Mouse (Mus musculus): ENCODE measurements around the gene Clcn2. TPM values are rescaled to one million over a fixed set of nuclear protein-coding genes. Genes with fewer than 3 reads are reported as not detected.

Clcn2 gene
- polyA plus RNA-seq, 1 experiment from 2014 or later = 32.1 TPM

DNA sequence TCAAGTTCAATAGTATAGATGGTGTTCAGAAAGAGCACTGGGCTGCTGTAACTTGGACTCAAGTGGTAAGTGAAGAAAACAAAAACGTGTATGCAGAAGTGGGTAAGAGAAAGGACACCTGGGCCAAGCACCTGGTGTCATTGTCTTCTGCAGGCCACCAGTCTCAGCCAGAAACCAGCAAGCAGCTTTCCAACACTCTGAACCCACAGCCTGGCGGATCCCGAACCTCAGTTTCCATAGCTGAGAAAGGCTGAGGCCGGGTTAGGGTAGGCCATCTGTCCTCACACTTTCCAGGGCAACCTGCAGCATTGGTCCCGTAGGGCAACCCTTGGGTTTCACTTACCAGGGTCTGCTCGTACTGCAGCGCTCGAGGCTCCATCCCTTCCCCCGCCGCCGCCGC lies 2.0 kb downstream of the Clcn2 start:
- no peaks in the 10 kb centered on the region for H3K9me3 ChIP-seq (ENCODE audit: control insufficient read depth, low read length)
- H3K36me3 ChIP-seq (replicated peaks; ENCODE audit: control insufficient read depth, insufficient read depth) = peaks cover 40% of the 10 kb centered on the region
- H3K4me1 ChIP-seq (replicated peaks; ENCODE audit: control insufficient read depth, insufficient read depth, low read length) = peaks cover 36% of the 10 kb centered on the region
- ATAC-seq (ENCODE audit: low FRiP score) = no peak; the same call in 1 of the 2 replicates
- under 1% methylated on average over 12 of the region's 12 CpGs for WGBS
- peak overlapping the region; percentile 72 for H3K9ac ChIP-seq
- H3K4me3 ChIP-seq (replicated peaks; ENCODE audit: low read length) = peak overlapping the region; percentile 52
- no peak for DNase-seq (ENCODE audit: low spot score)
- H3K27me3 ChIP-seq (ENCODE audit: control insufficient read depth, insufficient read depth, low read length) = no peaks in the 10 kb centered on the region
- H3K27ac ChIP-seq = peak overlapping the region; percentile 88
- H3K4me2 ChIP-seq (replicated peaks) = peak overlapping the region; percentile 92

DNA sequence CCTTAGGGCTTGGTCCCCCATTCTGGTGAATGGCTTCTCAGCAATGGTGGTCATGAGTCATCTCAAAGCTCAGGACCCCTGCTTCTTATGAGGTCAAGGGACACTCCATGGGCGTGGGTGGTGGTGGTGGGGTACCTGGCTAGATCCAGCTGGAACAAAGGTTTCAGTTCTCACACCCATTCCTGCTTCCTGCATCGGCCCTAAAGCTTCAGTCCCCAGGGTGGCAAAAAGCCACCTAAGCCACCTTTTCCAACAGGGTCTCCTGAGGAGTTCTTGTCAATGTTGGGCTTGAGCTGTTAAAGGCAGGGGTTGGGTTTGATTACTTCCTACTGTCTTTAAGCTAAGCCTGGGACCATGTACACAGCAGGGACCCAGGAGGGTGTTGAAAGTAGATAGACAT lies 2.4 kb downstream of the Clcn2 start:
- Histone ChIP-seq H3K4me3 (replicated peaks; ENCODE audit: low read length) (peak overlapping the region; percentile 52), H3K27me3 (ENCODE audit: control insufficient read depth, insufficient read depth, low read length) (no peaks in the 10 kb centered on the region), H3K36me3 (replicated peaks; ENCODE audit: control insufficient read depth, insufficient read depth) (peaks cover 39% of the 10 kb centered on the region), H3K4me1 (replicated peaks; ENCODE audit: control insufficient read depth, insufficient read depth, low read length) (peaks cover 36% of the 10 kb centered on the region), H3K4me2 (replicated peaks) (peak overlapping the region; percentile 92), H3K9ac (peak overlapping the region; percentile 72), H3K27ac (no peak overlapping the region), H3K9me3 (ENCODE audit: control insufficient read depth, low read length) (no peaks in the 10 kb centered on the region)
- WGBS = 61% methylated on average over 2 of the region's 2 CpGs
- ATAC-seq (ENCODE audit: low FRiP score) = no peak
- DNase-seq (ENCODE audit: low spot score) = no peak

DNA sequence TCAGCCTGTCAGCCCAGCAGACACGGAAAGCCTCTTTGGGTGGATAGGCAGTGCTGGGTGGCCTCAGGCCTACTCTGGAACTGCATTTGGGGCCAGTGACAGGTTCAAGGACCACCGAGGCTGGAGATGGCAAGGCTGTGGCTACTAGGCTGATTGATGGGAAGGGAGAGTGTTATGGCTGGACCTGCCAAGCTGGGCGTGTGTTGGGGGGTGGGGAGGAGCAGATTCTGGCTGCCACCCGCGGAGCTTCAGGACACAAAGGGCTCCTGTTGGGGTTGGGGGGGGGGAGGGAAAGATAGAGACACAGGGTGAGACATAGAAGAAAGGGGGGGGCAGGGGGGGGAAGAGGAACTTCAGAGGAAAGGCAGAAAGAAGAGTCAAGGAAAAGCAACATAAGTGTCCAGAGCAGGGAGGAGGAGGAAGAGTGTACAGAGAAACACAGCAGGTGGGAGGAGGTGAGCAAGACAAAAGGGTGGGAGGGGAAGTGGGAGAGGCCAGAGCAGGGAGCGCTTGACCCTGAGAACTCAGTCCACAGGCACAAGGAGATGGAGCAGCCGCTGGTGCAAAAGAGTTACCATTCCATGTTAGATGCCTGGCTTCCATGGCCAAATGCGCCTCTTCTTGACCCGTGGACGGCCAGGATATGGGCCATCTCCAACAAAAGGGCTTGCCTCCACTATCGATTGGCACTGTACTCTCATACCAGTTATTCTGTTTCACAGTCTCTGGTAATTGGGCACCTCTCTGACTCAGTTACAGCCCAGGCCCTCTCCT lies 3.1 kb downstream of the Clcn2 start:
- peak overlapping the region; percentile 92 for H3K4me2 ChIP-seq (replicated peaks)
- H3K4me1 ChIP-seq (replicated peaks; ENCODE audit: control insufficient read depth, insufficient read depth, low read length) = peaks cover 36% of the 10 kb centered on the region
- H3K4me3 ChIP-seq (replicated peaks; ENCODE audit: low read length) = peak overlapping the region; percentile 52
- ATAC-seq (ENCODE audit: low FRiP score) (no peak), DNase-seq (ENCODE audit: low spot score) (no peak)
- WGBS = 24% methylated on average over 11 of the region's 11 CpGs
- H3K9me3 ChIP-seq (ENCODE audit: control insufficient read depth, low read length) = no peaks in the 10 kb centered on the region
- H3K36me3 ChIP-seq (replicated peaks; ENCODE audit: control insufficient read depth, insufficient read depth) = peaks cover 39% of the 10 kb centered on the region
- H3K27me3 ChIP-seq (ENCODE audit: control insufficient read depth, insufficient read depth, low read length) = no peaks in the 10 kb centered on the region
- H3K9ac ChIP-seq = peak overlapping the region; percentile 72
- H3K27ac ChIP-seq = no peak overlapping the region

DNA sequence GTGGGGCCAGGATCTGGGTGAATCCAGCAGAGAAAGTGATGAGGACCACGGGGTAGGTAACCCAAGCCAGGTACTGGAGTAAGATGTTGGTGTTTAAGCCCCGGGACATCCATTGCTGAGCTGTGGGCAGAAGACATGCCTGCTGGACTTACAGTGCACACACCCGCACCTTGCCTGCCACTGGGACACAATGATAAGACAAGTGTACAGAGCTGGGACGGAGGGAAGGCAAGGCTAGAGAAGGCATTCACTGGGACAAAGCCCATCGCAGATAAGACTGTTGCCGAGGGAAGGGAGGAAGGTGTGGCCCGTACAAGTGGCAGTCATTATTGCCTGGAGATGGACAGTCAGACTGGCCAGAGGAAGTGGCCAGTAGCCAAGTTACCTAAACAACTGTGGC lies 4.7 kb downstream of the Clcn2 start:
- DNase-seq (ENCODE audit: low spot score) (no peak), ATAC-seq (ENCODE audit: low FRiP score) (no peak)
- H3K9ac ChIP-seq = no peak overlapping the region
- no peak overlapping the region for H3K4me3 ChIP-seq (replicated peaks; ENCODE audit: low read length)
- no peaks in the 10 kb centered on the region for H3K9me3 ChIP-seq (ENCODE audit: control insufficient read depth, low read length)
- H3K27me3 ChIP-seq (ENCODE audit: control insufficient read depth, insufficient read depth, low read length) = no peaks in the 10 kb centered on the region
- H3K27ac ChIP-seq = no peak overlapping the region
- H3K4me2 ChIP-seq (replicated peaks) = no peak overlapping the region
- 93% methylated on average over 7 of the region's 7 CpGs for WGBS
- H3K4me1 ChIP-seq (replicated peaks; ENCODE audit: control insufficient read depth, insufficient read depth, low read length) = peaks cover 28% of the 10 kb centered on the region
- peaks cover 51% of the 10 kb centered on the region for H3K36me3 ChIP-seq (replicated peaks; ENCODE audit: control insufficient read depth, insufficient read depth)

DNA sequence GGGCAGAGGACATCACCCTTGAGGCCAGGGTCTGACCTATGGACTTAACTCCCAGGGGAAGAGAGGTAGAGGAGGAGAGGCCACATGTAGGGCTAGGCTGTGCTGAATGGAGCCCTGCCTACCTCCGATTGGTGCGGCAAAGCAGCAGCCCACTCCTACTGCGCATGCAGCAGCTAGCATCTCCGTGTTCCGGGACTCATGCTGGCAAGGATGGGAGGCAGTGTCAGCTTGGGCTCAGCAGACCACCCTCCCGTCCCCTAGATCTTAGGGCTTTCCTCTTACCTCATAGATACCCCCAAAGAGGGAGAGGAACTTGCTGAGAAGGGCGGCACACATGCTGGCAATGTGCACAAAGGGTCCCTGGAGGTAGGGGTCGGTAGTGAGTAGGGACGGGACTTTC lies 5.4 kb downstream of the Clcn2 start:
- peaks cover 28% of the 10 kb centered on the region for H3K4me1 ChIP-seq (replicated peaks; ENCODE audit: control insufficient read depth, insufficient read depth, low read length)
- H3K9me3 ChIP-seq (ENCODE audit: control insufficient read depth, low read length) = no peaks in the 10 kb centered on the region
- peaks cover 57% of the 10 kb centered on the region for H3K36me3 ChIP-seq (replicated peaks; ENCODE audit: control insufficient read depth, insufficient read depth)
- DNase-seq (ENCODE audit: low spot score) = no peak
- no peaks in the 10 kb centered on the region for H3K27me3 ChIP-seq (ENCODE audit: control insufficient read depth, insufficient read depth, low read length)
- 70% methylated on average over 9 of the region's 9 CpGs for WGBS
- no peak overlapping the region for H3K27ac ChIP-seq
- H3K4me3 ChIP-seq (replicated peaks; ENCODE audit: low read length) = no peak overlapping the region
- no peak for ATAC-seq (ENCODE audit: low FRiP score)
- no peak overlapping the region for H3K9ac ChIP-seq
- H3K4me2 ChIP-seq (replicated peaks) = no peak overlapping the region

DNA sequence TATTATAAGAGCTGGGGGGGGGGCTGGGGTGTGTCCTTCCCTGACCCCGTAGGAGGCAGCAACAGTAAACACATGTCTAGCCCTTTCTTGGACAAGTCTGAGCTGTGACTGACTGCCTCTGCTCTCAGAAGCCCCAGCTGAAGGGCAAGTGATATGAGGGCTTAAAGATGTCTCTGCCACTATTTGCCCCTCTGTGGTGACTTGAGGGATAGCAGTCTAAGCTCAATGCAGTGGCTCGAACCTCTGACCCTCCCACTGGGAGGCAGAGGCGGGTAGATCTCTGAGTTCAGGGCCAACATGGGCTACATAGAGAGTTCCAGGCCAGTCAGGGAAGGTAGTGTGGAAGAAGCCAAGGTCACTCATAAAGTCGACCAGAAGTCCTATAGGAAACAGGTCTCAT lies 6.7 kb downstream of the Clcn2 start:
- Histone ChIP-seq H3K9me3 (ENCODE audit: control insufficient read depth, low read length) (no peaks in the 10 kb centered on the region), H3K27ac (no peak overlapping the region), H3K4me3 (replicated peaks; ENCODE audit: low read length) (no peak overlapping the region), H3K4me2 (replicated peaks) (no peak overlapping the region), H3K27me3 (ENCODE audit: control insufficient read depth, insufficient read depth, low read length) (no peaks in the 10 kb centered on the region), H3K4me1 (replicated peaks; ENCODE audit: control insufficient read depth, insufficient read depth, low read length) (peaks cover 25% of the 10 kb centered on the region), H3K9ac (no peak overlapping the region), H3K36me3 (replicated peaks; ENCODE audit: control insufficient read depth, insufficient read depth) (peaks cover 70% of the 10 kb centered on the region)
- DNase-seq (ENCODE audit: low spot score) = no peak
- ATAC-seq (ENCODE audit: low FRiP score) = no peak
- WGBS = 84% methylated on average over 4 of the region's 4 CpGs

DNA sequence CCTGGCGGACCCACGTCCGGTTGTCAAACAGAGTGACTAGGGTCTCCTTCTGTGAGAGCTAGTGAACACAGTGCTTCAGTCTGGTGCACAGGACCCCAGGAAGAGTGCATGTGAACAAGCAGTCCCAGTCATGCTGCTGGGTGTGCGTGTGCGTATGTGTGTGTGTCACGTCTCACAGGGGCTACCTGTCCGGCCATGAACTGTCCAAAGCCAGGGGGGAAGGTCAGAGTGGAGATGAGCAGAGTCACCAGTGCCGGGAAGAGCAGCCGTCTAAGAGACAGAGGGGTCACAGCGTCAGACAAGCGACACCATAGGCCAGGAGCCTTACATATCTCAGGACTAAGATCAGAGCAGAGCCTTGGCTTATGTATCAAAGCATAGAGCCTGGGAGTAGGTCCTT lies 7.2 kb downstream of the Clcn2 start:
- H3K4me3 ChIP-seq (replicated peaks; ENCODE audit: low read length) = no peak overlapping the region
- H3K9me3 ChIP-seq (ENCODE audit: control insufficient read depth, low read length) = no peaks in the 10 kb centered on the region
- WGBS = 95% methylated on average over 11 of the region's 11 CpGs
- H3K9ac ChIP-seq = no peak overlapping the region
- peaks cover 22% of the 10 kb centered on the region for H3K4me1 ChIP-seq (replicated peaks; ENCODE audit: control insufficient read depth, insufficient read depth, low read length)
- H3K36me3 ChIP-seq (replicated peaks; ENCODE audit: control insufficient read depth, insufficient read depth) = peaks cover 74% of the 10 kb centered on the region
- H3K27ac ChIP-seq = no peak overlapping the region
- H3K4me2 ChIP-seq (replicated peaks) = no peak overlapping the region
- ATAC-seq (ENCODE audit: low FRiP score) (no peak), DNase-seq (ENCODE audit: low spot score) (no peak)
- no peaks in the 10 kb centered on the region for H3K27me3 ChIP-seq (ENCODE audit: control insufficient read depth, insufficient read depth, low read length)

DNA sequence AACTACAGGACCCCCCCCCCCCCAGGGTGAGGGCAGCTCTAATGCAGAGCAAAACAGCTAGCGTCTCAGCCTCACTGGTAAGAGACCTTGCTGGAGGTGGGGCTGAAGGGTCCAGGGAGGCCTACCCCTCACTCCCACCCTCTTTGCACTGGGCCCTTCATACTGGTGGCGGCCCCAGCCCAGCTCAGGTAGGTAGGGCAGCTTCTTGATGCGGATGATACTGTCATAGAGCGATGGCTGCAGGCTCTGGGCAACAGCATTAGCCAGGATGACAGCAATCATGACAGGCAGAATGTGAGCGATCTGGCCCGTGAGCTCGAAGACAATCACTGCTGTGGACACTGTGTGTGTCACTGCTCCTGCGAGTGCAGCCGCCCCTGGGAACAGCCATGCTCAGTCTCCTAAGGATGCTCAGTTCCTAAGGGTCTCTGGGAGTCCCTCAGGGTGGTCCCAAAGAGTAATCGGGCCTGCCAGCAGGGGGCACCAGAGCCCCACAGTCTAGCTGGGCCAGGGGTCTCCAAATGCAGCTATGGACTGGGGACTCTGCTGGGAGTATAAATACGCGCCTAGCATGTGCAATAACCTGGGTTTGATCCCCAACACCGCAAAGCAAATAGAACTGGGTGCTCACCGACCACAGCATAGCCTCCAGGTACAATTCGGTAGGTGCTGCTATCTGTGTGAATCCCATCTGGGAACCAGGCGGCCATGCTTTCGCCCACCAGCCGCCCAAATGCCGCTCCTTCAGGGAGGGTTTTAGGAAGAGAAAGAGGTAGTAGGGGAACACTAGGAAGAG lies 8.4 kb downstream of the Clcn2 start:
- peak; percentile 65 for DNase-seq (ENCODE audit: low spot score)
- WGBS = 74% methylated on average over 19 of the region's 19 CpGs
- Histone ChIP-seq H3K27ac (no peak overlapping the region), H3K9me3 (ENCODE audit: control insufficient read depth, low read length) (no peaks in the 10 kb centered on the region), H3K4me2 (replicated peaks) (no peak overlapping the region), H3K27me3 (ENCODE audit: control insufficient read depth, insufficient read depth, low read length) (no peaks in the 10 kb centered on the region), H3K4me3 (replicated peaks; ENCODE audit: low read length) (no peak overlapping the region), H3K4me1 (replicated peaks; ENCODE audit: control insufficient read depth, insufficient read depth, low read length) (peaks cover 10% of the 10 kb centered on the region), H3K36me3 (replicated peaks; ENCODE audit: control insufficient read depth, insufficient read depth) (peaks cover 85% of the 10 kb centered on the region), H3K9ac (no peak overlapping the region)
- ATAC-seq (ENCODE audit: low FRiP score) = peak; percentile 45; the same call in 1 of the 2 replicates

DNA sequence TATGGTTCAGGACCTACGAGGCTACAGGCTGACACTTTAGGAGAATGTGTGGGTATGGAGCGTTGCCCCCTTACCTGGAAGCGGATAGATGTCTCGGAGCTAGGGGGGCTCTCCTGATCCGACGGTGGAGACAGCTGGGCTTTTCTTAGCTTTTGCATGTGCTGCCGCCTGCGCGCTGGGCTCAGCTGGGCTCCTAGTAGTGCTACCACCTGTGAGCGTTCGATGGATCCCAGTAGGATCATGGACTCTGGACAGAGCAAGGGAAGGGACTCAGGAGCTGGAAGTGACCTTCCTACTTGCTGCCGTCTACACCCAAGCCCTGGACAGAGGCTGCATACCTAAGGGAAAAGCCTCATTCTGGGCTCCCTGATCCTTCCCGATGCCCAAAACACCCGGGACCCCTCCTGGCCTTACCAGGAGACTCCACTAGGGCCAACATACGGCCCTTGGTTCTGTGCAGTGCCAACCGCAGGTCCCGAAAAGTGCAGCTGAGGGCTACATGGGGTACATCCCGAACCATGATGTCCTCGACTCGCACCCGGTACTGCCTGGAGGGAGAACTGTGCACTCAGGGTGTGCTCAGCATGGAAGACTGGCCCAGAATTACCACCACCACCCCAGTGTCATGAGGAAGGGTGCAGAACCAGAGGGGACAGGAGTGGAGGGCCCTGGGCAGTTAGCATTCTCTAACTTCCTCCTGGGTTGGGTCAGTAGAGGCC lies 9.2 kb downstream of the Clcn2 start:
- DNase-seq (ENCODE audit: low spot score) = no peak
- Histone ChIP-seq H3K4me3 (replicated peaks; ENCODE audit: low read length) (no peak overlapping the region), H3K27ac (no peak overlapping the region), H3K4me2 (replicated peaks) (no peak overlapping the region), H3K36me3 (replicated peaks; ENCODE audit: control insufficient read depth, insufficient read depth) (peaks cover 90% of the 10 kb centered on the region), H3K9ac (no peak overlapping the region), H3K27me3 (ENCODE audit: control insufficient read depth, insufficient read depth, low read length) (no peaks in the 10 kb centered on the region), H3K4me1 (replicated peaks; ENCODE audit: control insufficient read depth, insufficient read depth, low read length) (peaks cover 3% of the 10 kb centered on the region; the same call in 1 of the 2 replicates), H3K9me3 (ENCODE audit: control insufficient read depth, low read length) (no peaks in the 10 kb centered on the region)
- WGBS = 95% methylated on average over 21 of the region's 21 CpGs
- ATAC-seq (ENCODE audit: low FRiP score) = 0 out of 2 replicates have a peak, but pooled peaks have one; percentile 2

Data from hindbrain, embryonic 14.5 days (tissue).